Mouse (Mus musculus): ENCODE measurements around the gene Mafk.

GRCm38 (mm10) chr5:139804573-139805111, 13.3 kb downstream of the Mafk start:
- TF ChIP-seq CTCF (conservative IDR thresholded peaks at IDR 0.05 in 1 of 2, IDR thresholded peaks at IDR 0.05 in 1 of 2; ENCODE audit: low read depth in 2 of 2, low read length in 2 of 2): no peak
- no peak for TF ChIP-seq HCFC1 (IDR thresholded peaks at IDR 0.05; ENCODE audit: low read depth, low read length)
- TF ChIP-seq USF1 (IDR thresholded peaks at IDR 0.05; ENCODE audit: low read depth, low read length): no peak
- no peak for TF ChIP-seq POLR2A (IDR thresholded peaks at IDR 0.05; ENCODE audit: low read depth, low read length)
- no peak for TF ChIP-seq CHD2 (IDR thresholded peaks at IDR 0.05; ENCODE audit: low read length)
- no peak for TF ChIP-seq RCOR1 (conservative IDR thresholded peaks at IDR 0.05; ENCODE audit: low read depth, low read length)
- TF ChIP-seq ZC3H11A (IDR thresholded peaks at IDR 0.05; ENCODE audit: low read depth, low read length): no peak
- TF ChIP-seq TBP (conservative IDR thresholded peaks at IDR 0.05; ENCODE audit: low read depth, low read length): no peak
- TF ChIP-seq ELF1 (IDR thresholded peaks at IDR 0.05; ENCODE audit: low read depth, low read length): no peak
- TF ChIP-seq TCF12 (IDR thresholded peaks at IDR 0.05; ENCODE audit: low read depth, low read length): no peak
